Mouse (Mus musculus): ENCODE data around the gene Cfc1.

GRCm38 (mm10) chr1:34578851-34579781 lies 43.7 kb downstream of the Cfc1 start, which contains the start of gene Amer3:
- TF ChIP-seq CTCF (IDR thresholded peaks at IDR 0.05) (no peak), EP300 (IDR thresholded peaks at IDR 0.05) (no peak)
